Mouse (Mus musculus) right cerebral cortex, adult 2 months (tissue): ENCODE measurements around the gene Erich4.

Source experiments
- DNase-seq, 2 experiments: peaks; one replicate each; pipeline ENCODE4 v3.0.0; 2021 to 2022; ENCODE audit warnings: low spot score in 2 of 2

The Erich4 gene

GRCm38 (mm10) chr7:25615706-25616011 is at the start of gene Erich4:
TSS of gene Erich4 (minus strand) at chr7:25615892.
- no peak for DNase-seq

GRCm38 (mm10) chr7:25658657-25659472 is 43.2 kb upstream of the Erich4 start, which contains the start of the genes Bckdha and Exosc5:
TSS of gene Bckdha (minus strand) at chr7:25658981.
TSS of gene Exosc5 (plus strand) at chr7:25659164.
- peak; percentile 99 to 100 for DNase-seq

DNA sequence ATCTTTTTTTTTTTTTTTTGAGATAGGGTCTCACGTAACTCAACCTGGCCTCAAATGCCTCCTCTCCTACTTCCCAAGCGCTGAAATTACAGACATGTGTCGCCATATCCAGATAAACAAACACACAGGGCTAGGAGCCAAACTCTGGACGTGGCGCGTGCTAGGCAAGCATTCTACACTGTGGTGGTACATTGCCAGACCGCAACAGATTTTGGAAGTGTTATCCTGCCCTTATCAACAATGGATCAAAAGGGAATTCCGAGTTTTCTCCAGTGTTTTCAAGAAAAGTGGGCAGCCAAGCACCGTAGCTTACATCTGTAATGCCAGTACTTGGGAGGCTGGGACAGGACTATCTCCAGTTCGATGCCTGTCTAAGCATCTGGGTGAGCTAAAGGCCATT is 42.1 kb upstream of the Erich4 start:
- DNase-seq: no peak

DNA sequence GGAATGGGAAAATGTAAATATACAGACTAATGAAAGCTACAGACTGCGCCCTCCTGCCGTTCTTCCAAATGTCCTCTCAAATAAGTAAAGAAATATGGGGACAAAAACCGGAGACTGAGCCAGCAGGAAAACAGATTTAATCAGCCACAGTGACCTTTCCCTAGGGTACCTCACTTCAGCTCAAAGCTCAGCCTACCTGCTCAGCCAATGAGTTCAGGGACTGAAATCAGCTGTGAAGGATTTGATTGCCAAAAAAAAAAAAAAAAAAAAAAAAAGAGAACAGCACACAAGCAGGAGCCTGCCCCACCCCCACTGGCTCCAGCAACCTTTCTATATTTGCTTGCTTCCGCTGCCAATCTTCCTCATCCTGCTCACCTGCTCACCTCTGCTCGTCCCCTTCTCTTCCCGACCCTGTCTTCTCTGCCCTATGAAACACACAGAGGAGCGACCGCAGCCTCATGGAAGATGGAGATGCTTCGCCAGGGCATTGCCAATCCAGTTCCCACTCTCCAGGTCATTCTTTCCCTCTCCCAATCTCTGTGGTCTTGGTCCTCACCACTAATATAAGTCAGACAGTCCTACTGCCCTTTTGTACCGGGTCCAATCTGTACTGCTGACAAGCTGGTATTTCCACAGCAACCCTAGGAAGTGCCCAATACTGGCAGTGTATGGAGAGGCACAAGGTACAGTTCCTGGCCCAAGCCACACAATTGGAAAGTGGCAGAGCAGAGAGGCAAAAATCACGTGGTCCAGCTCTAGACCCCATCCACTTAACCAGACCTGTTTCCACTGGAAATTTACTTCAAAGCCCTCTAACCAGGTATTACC is 40.1 kb upstream of the Erich4 start:
- DNase-seq: no peak

- no peak for DNase-seq
Observed at GRCm38 (mm10) chr7:25652244-25652759, 36.6 kb upstream of the Erich4 start.

GRCm38 (mm10) chr7:25651281-25651680 is 35.6 kb upstream of the Erich4 start:
- no peak for DNase-seq

GRCm38 (mm10) chr7:25649839-25650238 is 34.1 kb upstream of the Erich4 start:
- DNase-seq: no peak

DNA sequence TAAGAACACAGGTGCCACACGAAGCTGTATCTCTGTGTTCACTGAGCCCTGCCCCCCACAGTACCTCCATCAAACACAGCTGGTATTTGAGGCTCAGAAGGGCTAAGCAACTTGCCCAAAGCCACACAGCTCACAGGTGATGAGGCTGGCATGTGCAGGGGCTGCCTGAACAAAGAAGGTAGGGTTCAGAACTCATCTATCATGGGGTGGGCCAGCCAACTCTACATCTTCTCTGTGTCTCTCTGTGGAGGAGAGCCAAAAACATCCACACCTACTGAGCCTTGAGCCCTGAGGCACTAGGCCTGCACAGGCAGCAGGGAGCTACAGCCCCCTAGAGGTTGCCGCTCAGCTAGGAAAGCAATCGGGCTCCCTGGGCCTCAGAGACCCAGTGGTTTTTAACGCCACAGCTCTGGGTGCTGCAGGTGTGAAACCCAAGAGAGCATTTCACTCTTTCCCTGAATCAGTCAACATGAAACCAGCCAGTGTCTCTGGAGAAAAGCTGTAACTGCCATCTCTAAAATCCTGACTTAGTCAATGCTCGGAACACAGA is 32.0 kb upstream of the Erich4 start:
- no peak for DNase-seq

GRCm38 (mm10) chr7:25645074-25645473 is 29.4 kb upstream of the Erich4 start:
- no peak for DNase-seq

GRCm38 (mm10) chr7:25644631-25645030 is 28.9 kb upstream of the Erich4 start:
- no peak for DNase-seq

- no peak for DNase-seq
Observed at GRCm38 (mm10) chr7:25644136-25644535, 28.4 kb upstream of the Erich4 start.

- DNase-seq: peak; percentile 51 to 53
Observed at GRCm38 (mm10) chr7:25639754-25640153, 24.1 kb upstream of the Erich4 start.

DNA sequence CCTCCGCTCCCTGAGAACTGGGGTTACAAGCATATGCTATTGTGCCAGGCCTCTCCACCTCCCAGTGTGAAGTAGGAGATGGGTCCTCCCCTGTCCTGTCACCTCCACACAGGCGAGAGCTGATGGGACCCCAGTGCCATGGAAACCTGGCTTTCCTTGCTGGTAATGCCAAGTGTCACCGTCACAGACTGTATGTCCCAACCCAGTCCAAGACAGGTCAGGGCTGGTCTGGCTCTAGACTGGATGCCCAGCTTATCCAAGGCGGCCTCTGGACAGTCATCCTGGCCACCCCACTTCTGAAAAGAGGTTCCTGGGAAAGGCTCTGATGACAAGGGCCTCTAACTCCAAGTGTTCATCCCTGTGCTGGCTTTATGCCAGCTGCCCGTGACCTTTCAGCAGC is 21.4 kb upstream of the Erich4 start:
- DNase-seq: no peak

DNA sequence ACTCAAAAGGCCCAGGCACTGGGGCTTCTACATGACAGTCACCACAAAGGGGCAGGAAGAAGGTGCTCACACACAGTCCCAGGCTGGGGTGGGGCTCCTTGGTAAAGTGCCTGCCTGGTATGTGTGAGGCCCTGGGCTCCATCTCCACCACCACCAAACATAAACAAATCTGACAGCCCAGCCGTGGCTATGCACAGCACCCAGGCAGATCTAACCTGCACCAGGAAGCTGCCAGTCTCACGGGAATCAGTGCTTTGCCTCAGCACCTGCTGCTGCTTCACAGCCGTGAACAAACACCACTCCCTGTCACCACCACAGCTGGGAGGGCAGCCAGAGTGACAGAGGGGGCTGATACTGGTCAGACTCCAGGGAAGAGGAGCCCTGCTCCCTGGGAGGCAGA is 20.7 kb upstream of the Erich4 start:
- DNase-seq: no peak

GRCm38 (mm10) chr7:25632679-25633078 is 17.0 kb upstream of the Erich4 start:
- DNase-seq: no peak

GRCm38 (mm10) chr7:25628323-25628620 is 12.6 kb upstream of the Erich4 start:
- DNase-seq: no peak

DNA sequence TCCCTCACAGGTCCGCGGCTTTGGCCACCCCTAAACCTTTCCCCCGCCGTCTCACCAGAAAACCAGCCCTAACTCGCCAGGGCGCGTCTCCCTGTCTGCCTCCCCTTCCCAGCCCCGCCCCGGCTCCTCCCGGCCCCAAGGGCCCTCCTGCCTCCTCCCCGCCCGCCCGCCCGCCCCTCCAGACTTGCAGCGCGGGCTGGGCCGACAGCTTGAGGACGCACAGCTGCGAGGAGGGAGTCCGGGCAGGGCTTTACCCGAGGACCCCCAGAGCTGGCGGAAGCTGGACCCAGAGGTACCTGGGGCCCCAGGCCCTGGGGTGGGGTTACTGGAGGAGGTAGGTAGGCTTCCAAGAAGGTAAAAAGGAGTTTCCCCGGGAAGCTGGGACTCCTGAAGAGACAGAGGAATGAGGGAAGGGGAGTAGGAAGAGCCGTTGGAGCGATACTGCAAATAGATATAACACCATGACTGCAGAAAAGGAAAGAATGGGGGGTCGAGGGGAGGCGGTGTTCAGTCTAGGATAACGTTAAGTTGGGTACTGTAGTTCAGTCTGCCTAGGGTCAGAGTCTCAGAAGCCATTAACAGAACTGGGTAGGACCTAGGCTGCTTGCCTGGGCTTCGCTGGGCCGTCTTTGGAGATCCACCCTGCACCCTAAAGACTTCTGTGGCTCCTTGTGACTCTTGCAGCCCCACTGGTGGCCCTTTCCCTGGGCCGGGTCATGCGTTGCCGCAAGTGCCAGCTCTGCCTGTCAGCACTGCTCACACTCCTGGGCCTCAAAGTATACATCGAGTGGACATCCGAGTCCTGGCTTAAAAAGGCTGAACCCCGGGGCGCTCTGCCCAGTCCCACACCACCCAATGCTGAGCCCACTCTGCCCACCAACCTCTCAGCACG is 12.0 kb upstream of the Erich4 start:
- DNase-seq: no peak

DNA sequence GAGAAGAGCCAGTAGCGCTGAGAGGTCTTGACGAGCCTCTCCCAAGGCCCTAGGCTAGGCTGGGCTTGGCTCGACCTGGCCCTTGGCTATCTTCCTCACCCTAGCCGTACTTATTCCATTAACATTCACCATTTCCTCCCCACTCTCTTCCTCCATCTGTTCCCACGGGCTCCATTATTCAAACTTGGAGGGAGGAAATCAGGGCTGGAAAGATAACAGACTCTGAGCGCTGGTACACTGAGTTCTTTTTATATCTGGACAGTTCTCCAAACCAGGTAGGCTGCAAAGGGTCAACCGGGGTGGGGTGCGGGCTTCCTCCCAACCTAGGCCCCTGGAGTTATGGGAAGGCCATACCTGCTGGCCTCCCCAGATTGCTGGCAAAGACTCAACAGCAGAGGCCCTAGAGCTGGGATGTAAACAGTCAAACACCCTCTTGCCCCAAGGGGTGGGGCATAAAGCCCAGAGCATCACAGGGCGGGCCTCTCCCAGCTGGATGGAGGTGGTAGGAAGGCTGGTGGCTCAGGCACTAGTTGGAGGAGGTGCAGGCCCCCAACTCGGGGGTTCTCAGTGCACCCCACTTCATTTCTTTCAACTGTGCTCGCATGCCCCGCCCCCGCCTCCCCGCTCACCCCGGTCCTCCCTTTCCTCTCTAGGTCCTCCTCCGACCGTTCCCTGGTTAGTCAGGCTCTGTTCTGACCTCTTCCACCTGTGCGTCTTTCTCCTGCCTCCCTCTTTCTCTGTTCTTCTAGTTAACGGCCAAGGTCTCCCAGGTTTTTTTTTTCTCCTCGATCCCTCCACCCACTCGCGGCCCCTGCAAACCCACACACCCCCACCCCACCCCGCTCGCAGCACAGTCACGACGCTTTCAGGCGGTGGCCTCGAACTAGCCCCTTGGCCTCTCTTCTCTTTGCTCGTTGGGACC is 11.1 kb upstream of the Erich4 start, which contains the start of gene B3gnt8:
TSS of gene B3gnt8 (plus strand) at position 146 of the 922 bp plus-strand sequence.
- no peak for DNase-seq

GRCm38 (mm10) chr7:25625594-25626250 is 10.0 kb upstream of the Erich4 start:
- DNase-seq: no peak

- no peak for DNase-seq
Observed at GRCm38 (mm10) chr7:25624851-25625250, 9.2 kb upstream of the Erich4 start.
